Mouse (Mus musculus): ENCODE measurements around the gene Exoc3l.

Gene Exoc3l

DNA sequence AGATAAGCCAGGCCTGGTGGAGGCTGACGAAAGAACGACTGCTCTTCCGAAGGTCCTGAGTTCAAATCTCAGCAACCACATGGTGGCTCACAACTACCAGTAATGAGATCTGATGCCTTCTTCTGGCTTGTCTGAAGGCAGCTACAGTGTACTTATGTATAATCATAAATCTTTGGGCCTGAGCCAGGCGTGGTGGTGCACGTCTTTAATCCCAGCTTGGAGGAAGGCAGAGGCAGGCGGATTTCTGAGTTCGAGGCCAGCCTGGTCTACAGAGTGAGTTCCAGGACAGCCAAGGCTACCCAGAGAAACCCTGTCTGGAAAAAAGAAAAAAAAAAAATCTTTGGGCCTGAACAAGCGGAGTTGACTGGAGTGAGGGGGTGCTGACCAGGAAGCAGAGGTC is 4.5 kb downstream of the Exoc3l start:
- DNase-seq = peak; percentile 4

DNA sequence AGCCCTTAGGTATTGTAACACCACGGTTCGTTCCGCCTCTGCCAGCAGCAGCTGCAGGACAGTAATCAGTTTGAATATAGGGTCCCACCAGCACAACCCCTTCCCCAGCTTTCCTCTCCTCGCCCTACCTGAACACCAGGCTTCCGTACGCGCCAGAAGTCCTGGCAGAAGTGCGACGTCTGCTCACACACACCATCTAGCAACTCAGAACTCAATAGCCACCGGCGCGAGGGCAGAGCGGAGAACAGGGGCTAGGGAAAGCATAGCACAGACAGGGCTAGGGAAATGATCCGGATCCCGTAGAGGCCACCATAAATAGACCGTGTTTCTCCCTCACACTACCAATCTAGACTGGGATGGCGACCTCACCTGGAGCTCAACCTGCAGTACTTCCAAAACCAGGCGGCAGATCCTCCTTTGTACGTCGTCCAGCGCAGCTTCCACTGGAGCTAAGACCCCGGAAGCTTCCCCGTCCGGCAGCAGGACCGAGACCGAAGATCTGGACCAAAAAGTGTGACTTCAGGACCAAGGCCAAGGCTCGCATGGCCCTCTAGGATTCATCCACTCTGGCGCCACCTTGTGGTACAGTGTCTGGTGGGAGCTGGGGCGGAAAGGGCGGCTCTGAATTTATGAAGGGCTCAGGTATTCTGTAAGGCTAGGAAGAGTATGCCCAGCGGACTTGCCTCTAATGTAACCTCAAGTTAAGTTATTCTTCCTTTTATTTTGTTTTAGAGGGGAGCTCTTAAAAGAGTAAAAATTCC is 5.2 kb downstream of the Exoc3l start:
- peak; percentile 91 for DNase-seq

DNA sequence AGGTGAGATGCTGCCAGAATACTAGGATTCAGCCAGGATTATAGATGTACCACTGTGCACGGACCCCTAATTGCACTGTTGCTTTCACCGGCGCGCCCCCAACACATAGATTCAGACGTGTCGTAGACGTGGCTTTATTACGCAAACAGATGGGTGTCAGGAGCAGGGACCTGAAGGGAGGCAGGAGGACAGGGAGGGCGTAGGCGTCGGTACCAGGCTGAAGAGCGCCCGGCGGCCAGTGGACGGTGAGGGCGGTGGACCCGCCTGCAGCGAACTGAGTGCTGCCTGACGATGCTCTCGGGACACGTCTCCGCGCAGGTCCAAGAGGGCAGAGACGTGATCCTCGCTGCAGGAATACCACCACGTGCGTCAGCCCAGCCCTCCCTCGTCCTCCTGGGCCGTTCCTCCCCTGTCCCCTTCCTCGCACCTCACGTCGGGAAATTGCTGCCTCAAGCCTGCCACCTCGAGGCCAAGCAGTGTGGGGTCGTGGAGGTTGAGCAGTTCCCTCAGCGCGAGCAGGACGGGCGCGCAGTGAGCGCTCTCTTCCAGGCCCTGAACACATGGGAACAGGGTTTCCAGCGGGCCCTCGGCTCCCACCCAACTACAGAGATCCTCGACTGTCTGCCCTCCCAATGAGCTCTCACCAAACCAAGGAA is 6.0 kb downstream of the Exoc3l start, which contains the start of gene 4931428F04Rik:
Gene 4931428F04Rik (minus strand): TSS at position 60 of the 656 bp plus-strand sequence.
- peak; percentile 47 for DNase-seq

DNA sequence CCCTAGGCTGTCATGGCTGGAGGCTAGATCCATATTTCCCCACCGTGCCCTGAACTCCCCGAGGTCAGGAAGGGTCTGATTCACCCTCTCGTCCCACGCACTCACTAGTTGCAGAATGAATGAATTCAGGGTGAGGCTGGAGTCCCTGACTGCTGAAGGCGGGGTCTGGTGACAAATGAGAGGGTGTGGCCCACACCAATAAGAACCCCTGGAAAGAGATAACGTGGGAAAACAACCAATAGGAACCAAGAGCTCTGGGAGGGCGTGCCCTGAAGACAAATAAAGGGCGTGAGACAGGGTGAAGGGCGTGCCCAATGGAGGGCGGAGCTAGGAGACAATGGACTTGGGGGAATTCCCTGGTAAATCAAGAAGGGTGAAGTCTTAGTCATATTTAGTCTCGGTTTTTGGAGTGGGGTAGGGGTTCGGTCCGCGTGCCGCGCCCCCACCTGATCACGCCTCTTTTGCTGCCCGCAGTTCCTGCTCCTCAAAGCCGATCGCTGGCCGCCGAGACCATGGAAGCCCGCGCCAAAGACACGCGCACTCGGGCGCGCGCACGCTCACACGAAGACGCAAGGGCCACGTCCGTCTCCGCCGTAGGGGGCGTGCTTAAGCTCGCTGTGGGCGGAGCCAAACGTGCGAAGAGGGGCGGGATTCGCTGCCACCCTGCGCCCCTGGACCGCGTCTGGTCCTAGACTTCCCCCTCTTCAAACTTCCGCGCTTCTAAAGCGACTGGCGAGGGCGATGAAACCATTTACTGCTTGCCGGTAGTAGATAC is 6.8 kb downstream of the Exoc3l start:
- peak; percentile 96 for DNase-seq

DNA sequence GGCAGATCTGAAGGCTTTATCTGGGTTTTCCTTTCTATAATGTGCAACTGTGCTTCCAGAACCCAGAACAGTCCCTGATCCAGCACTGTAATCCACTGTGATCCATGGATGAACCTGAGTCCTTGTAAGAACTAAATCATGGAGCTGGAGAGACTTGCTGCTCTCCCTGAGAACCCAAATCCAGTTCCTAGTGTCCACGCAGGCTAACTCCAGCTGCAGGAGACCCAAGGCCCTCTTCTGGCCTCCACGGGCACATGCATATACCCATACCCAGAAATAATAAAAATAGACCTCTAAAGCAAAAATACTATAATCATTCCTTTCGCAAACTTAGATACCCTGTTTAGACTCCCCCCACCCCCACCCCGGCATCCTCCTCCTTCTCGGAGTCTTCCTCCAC is 7.7 kb downstream of the Exoc3l start:
- peak; percentile 3 for DNase-seq

DNA sequence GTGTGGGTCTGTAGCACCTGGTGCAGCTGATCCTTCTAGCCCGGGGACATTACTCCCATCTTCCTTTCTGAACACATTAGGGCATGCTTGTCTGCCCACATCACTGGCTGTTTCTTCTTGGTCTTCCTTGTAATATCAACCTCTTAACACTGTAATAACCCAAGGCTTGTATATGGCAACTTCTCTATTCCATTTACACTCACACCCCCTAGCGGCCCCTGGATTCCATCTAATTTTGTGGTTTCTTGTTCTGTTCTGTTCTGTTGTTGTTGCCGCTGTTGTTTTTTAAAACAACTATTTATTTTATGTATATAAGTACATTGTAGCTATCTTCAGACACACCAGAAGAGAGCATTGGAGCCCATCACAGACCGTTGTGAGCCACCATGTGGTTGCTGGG is 9.0 kb downstream of the Exoc3l start:
- DNase-seq = peak; percentile 3

DNA sequence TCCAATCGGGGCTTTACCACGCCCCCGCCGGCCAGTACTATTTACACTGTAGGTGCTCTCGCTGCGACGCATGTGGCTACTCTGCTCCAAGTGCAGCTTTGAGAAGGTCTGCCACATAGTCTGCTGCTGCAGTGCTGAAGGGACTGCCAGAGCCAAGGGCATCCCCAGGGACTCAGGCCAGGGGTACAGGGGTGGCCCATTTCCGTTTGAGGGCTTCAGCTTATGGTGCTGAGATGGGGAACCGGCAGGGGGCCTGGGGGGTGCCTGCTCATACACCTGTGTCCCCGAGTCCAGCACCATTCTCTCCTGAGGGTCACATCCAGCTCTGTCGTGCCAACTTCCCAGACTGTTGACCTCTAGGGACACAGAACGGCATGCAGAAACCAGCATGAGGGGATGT is 10.4 kb downstream of the Exoc3l start:
- peak; percentile 4 for DNase-seq

DNA sequence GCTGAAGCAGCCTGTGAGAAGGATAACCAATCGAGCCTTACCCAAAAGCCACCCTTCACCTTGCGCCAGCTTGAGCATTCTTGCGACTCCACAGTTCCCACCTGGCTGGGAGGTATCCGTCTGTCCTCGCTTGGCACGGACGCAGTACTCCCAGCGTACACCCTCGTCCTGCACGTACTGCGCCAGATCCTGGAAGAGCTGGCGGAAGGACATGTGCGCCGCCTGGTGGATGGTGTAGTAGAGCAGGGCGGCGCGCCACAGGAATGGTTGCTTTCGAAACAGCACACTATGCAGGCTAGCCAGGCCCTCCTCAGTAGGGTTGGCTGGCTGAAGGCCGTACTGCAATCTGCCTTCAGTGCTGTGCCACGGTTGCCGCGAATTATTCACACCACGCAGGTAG is 12.8 kb downstream of the Exoc3l start:
- peak; percentile 49 for DNase-seq

DNA sequence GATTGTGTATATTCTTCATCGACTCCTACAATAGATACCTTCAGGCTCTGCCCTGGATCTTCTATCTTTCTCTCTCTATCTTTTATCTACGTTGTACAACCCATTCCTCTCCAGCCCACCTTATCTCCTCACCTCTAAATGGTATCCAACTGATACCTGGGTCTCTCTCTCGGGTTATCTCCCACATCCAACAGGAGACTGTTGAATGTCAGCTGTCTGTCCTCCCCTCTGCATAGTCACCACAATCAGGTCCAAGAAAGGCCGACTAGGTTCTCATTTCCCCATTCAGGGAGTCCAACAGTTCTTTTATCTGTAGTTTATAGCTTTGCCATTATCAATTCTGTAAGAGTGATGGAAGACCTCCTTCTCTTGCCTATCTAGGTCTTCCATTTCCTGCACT is 13.7 kb downstream of the Exoc3l start:
- no peak for DNase-seq

DNA sequence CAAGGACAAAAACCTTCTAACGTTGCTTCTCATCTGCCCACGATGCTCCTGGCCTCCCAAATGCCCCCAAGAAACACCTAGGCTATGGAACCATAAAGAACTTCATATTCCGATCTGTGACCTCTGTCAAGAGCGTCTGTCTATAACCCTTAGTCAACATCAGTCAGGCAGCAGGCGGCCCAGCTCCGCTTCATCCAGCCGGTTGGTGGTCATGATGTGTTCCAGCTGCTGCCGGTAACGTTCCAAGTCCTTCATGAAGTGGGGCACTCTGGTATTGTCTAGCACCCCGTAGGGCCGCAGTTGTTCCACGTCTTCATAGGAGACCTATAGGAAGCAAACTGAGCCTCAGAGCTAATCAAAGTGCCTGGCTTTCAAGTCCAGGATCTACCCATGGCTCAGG is 14.1 kb downstream of the Exoc3l start:
- DNase-seq = peak; percentile 5

DNA sequence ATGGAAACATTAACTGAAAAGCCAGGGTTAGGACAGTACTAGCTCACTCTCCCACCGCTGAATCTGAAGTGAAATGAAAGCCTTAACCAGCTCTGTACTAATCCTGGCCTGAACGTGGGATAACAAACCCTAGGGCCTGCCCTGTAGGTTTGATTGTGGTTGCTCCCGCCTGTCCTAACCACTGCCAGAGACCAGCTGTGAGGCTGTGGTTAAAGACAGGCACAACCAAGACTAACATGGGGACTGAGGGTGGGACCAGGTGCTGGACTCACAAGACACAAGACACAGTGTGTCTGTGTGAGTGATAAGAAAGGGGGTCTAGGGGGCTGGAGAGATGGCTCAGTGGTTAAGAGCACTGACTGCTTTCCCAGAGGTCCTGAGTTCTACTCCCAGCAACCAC is 15.3 kb downstream of the Exoc3l start:
- DNase-seq = peak; percentile 2

DNA sequence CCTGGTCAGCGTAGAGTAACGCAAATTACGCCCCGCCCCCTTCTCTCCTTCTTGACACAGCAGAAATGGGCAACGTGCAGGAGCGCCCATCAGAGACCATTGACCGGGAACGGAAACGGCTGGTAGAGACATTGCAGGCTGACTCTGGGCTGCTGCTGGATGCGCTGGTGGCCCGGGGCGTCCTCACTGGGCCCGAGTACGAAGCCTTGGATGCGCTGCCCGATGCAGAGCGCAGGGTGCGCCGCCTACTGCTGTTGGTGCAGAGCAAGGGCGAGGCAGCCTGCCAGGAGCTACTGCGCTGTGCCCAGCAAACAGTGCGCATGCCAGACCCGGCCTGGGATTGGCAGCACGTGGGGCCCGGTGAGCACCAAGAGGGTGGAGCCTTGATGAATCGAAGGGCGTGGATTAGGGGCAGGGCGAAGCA is 17.0 kb downstream of the Exoc3l start:
- peak; percentile 81 for DNase-seq

DNA sequence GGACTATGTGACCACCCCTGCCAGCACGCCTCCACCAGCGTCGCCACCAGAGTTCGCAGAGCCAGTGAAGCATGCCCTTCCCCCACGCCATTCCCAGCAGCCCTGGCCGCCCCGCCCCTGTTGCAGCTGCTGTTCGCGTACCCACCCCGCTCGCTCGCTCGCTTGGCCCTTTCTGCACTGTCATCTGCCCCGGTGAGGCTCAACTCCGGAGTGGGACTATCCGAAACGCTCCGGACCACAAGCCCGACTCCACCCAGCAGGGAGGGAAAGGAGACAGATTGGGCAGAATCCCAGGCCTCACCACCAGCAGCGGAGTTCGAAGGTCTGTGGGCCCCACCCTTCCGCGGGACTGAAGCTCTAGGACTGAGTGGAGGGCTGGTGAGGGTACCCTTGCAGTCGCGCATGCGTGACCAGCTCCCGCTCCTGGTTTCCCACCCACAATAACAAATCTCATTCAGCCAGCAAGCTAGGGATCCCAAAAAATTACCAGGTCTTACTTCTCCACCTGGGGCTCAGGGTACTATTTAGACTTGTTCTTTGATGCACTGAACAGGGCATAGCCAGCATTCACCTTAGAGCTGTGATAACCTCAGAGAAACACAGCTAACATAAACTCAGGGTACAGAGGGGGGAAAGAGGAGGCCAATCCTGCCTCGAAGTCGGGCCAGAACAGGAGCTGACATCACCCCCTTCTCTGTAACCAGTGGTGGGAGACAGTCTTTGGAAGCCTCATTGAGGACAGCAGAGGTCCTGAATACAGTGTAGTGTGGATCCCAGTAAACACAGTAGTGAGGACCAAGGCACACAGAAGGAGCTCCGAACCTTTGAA is 19.4 kb downstream of the Exoc3l start:
- peak; percentile 67 for DNase-seq

DNA sequence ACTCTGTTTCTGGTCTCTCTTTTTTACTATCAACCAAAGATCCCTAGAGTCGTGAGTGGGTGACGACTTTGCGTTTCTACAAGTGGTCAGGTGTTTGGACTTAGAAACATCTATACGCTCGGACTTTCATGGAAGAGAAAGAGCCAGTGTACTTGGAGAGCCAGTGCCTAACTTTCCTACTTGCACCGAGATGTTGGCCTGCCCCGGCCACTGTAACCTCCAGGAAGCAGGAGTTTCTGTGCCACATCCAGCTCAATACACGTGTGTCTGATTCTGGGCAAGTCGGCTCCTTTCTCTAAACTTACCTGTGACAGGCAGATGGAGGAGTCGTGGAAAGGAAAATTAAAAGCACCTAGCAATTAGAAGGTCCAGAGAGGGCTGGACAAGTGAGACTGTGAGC is 20.1 kb downstream of the Exoc3l start, which contains the start of gene Nol3:
Gene Nol3 (plus strand): TSS at position 301 of the 400 bp plus-strand sequence.
- no peak for DNase-seq

DNA sequence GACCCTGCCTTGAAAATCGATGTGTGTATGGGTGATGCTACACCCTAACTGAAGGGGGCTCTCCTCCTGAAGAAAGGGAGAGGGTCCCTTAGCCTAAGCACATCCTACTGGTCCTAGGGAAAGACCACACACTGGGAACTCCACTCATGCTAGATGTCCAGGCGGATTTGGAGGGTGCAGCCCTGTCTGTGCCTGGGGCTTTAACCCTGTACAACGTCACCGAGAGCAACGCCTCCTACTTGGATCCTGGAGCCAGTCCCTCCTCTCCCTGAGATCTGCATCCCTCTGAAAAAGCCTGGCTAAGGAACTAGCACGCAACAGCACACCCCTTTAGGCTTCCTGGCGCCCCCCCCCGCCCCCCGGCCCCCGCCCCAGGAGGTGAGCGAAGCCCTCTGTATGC is 20.5 kb downstream of the Exoc3l start:
- DNase-seq = peak; percentile 6

DNA sequence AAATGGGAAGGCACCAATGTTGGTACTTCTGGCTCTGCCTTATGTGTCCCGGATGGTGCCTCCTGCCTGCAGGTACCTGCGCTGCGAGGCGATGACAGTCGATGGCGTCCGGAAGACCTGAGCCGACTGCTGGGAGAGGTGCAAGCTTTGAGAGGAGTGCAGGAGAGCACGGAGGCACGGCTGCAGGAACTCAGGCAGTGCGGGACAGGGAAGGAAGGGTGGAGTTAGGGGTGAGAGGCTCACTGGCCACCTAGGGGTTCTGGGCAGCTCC is 25.1 kb downstream of the Exoc3l start:
- DNase-seq = peak; percentile 2

DNA sequence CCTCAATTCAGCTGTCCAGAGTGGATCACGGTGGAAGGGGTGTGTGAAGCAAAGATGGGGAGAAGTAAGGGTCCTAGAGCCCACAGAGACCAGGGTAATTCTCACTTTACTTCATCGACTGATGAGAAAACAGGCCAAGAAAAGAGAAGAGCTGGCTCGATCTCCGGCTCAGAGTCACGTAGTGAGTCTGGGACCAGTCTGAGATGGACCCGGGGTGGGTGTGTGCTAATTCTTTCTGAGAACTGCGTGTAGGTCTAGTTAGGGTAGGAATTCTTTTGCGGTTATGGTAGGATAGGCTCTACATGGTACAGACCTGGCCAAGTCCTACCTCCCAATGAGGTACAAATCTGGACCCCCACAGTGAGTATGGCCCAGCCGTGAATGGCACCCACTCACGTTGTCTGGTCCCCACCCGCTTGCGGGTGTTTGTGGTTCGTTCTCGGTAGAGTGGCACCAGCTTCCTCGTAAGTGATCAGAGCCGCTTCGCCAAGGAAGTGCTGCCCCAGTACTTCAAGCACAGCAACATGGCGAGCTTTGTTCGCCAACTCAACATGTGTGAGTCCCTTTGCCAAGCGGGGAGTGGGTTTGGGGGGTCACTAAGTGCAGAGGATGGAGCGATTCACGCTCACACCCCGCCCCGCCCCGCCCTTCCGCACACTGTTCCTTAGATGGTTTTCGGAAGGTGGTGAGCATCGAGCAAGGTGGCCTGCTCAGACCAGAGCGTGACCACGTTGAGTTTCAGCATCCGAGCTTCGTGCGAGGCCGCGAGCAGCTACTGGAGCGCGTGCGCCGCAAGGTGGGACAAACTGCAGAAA is 25.6 kb downstream of the Exoc3l start:
- peak; percentile 5 for DNase-seq

DNA sequence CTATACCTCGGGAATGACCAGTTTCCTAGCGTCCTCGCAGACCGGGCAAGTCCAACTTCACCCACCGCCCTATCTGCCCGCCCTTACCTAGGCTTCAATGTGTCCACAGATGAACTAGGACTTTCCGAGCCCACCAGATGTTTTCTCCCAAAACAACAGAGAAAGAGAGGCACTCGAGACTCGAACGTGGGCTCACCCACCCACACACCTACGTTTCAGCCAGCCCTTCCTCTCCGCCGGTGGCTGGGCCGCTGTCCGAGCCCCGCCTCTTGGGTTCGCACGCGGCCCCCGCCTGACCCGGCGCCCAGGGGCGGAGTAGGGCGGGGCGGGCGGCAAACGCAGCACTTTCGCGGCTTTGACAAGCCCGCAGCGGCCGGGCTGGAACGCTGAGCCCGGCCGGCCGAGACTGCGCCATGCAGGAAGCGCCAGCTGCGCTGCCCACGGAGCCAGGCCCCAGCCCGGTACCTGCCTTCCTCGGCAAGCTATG is 26.4 kb downstream of the Exoc3l start, which contains the start of gene Hsf4:
Gene Hsf4 (plus strand): TSS at position 341 of the 487 bp plus-strand sequence.
- peak; percentile 19 for DNase-seq

DNA sequence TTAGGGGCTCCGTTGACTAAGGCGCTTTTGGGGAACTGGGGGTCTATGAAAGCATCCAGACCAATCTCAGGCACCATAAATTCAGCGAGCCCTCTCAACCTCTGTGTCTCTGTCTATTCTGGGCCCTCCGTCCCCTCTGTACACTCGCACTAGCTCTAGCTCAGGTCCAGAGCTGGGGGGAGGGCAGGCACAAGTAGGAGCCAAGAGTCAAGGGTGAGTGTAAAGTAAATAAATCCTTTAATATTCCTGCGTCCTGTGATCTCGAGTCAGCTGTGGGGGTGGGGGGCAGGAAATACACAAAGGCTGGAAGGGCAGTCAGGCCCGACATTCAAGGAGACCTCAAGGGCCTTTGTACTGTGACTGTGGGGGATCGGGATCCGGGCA is 26.8 kb downstream of the Exoc3l start:
- DNase-seq = no peak

DNA sequence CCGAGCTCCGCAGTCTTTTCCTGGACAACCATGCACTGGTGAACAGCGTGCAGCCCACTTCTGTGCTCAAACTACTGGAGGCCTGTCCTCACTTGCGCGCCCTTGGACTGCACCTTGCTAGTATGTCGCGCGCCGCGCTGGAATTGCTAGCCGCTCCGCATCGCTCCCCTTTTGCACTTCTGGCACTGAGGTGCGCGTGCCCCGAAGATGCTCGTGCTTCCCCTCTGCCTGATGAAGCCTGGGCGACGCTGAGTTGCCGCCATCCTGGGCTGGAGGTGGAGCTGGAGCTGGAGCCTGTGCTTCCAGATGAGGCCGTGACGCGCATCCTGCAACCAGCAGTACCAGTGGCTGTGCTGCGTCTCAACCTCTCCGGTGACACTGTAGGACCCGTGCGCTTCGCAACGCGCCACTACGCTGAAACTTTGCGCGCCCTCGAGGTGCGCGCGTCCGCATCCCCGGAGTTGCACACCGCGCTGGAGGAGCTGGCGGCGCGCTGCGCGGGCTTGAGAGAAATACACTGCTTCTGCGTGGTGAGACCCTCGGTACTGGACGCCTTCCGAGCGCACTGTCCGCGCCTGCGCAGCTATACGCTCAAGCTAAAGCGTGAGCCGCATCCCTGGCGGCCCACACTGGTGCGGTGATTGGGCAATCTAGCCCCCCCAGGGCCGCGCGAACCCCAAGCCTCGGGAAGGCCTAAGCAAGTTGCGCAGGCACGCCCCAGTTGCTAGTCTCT is 27.4 kb downstream of the Exoc3l start:
- peak; percentile 84 for DNase-seq

DNA sequence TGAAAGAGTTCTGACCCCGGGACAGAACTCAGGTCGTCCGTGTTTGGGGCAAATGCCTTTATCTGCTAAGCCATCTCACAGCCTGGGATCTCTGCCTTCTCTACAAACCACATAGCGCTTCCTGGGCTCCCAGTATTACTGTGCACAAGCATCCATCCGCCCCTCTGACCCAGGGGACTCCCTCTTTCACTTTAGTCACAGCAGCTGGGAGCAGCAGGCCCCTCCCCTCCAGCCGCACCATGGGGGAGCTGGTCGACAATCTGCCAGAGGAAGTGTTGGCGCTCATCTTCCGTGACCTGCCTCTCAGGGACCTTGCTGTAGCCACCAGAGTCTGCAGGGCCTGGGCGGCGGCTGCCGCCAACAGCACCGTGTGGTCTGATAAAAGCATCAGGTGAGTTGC is 29.1 kb downstream of the Exoc3l start:
- no peak for DNase-seq

Measured in right cerebral cortex, postnatal 14 days (tissue).